Mouse (Mus musculus): ENCODE measurements around the gene St6gal1. TPM values are rescaled to one million over a fixed set of nuclear protein-coding genes. Genes with fewer than 3 reads are reported as not detected.

Gene St6gal1
- total RNA-seq, 2 experiments from 2014 or later = 14.4 to 17.9 TPM

- intact Hi-C loops (cut with DNase I) = no loop called here
- no peak for DNase-seq
These were observed 70.2 kb downstream of the St6gal1 start for GRCm38 (mm10) chr16:23294747-23295146.

DNA sequence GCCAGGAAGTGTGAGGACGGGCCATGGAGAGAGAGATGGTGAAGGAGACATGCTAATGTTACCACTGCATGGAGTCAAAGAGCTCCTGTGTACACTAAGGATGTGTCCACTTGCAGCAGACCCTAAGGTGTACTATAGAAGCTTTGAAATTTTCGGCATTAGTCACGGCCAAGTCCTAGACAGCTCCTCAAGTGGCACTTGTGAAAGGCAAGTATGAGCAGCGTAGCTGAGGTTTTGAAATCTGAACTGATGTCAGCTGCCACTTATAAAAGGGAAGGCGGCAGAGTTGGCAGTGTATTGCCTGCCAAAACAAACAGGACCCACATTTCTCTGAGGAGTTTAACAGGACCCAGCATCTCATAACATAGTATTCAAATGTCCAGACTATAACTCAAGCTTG, 71.2 kb downstream of the St6gal1 start:
- no peak for DNase-seq
- intact Hi-C loops (cut with DNase I) = no loop called here

GRCm38 (mm10) chr16:23296721-23297120, 72.2 kb downstream of the St6gal1 start:
- no peak for DNase-seq
- intact Hi-C loops (cut with DNase I) = no loop called here

DNA sequence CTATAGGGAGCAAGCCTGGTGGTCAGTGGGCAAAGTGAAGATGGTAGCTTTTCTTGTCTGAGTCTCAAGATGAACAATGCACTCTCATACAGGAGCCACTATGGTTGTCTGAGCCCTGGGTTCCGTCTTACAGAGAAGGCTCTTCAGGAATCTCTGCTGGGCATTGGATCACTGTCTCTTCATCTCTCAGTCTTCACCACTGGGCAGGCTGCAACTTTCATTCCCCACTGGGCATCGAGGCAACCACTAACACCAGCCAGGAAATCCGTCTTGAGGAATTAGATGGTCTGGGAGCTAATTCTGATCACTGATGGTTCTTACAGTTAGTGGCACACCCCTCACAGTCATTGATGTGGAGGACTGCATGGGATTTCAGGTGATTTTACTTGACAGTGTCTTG, 73.9 kb downstream of the St6gal1 start:
- DNase-seq = no peak
- intact Hi-C loops (cut with DNase I) = no loop called here

- intact Hi-C loops (cut with DNase I) = no loop called here
- no peak for DNase-seq
These were observed 74.4 kb downstream of the St6gal1 start for GRCm38 (mm10) chr16:23298911-23299310.

GRCm38 (mm10) chr16:23299904-23300740, 75.6 kb downstream of the St6gal1 start:
- intact Hi-C loops (cut with DNase I) = no loop called here
- no peak for DNase-seq

DNA sequence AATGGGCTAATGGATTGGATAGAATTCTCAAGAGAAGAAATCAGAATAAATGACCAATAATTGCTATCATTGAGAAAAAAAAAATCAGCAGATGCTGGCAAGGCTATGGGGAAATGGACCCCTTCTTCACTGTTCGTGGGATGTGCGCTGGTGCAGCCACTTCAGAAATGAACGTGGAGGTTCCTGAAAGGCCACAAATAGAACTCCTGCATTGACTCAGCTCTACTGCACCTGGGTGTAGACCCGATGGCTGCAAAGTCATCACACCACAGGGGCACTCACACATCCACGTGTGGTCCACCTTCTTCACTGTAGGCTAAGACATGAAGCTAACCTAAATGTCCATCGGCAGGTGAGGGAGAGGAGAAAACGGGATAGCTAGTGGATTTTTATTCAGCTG, 77.2 kb downstream of the St6gal1 start:
- DNase-seq = no peak
- intact Hi-C loops (cut with DNase I) = no loop called here

DNA sequence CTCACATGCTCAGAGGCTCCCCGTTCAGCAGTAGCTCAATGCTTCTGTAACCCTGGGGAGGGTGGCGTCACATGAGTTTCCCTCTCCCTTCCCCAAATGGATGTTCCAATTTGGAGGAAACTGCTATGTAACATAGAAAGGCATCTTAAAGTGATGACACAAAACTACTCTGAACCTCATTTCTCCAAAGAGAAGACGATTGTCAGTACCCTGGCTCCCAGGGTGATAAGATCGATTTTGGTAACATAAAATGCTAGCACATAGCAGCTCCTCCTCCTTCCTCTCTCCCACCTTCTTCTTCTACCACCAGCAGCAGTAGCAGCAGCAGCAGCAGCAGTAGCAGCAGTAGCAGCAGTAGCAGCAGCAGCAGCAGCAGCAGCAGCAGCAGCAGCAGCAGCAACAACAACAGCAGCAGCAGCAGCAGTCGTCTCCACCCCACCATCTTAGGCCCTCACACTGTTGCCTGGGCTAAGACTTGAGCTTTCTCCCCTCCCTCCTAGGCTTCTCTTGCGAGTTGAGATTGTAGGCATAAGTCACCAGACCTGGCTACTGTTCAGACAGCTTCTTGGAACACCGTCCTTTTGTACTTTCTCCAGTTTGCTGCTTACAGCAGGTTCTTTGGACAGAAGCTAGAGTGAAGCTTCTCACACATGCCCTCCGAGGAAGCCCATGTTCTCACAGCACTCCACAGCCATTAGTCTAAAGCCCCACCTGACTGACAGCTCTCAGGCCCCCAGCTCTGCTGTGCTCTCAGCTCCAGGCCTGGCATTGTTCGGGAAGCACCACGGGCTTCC, 81.5 kb downstream of the St6gal1 start:
- intact Hi-C loops (cut with DNase I) = no loop called here
- DNase-seq = no peak

DNA sequence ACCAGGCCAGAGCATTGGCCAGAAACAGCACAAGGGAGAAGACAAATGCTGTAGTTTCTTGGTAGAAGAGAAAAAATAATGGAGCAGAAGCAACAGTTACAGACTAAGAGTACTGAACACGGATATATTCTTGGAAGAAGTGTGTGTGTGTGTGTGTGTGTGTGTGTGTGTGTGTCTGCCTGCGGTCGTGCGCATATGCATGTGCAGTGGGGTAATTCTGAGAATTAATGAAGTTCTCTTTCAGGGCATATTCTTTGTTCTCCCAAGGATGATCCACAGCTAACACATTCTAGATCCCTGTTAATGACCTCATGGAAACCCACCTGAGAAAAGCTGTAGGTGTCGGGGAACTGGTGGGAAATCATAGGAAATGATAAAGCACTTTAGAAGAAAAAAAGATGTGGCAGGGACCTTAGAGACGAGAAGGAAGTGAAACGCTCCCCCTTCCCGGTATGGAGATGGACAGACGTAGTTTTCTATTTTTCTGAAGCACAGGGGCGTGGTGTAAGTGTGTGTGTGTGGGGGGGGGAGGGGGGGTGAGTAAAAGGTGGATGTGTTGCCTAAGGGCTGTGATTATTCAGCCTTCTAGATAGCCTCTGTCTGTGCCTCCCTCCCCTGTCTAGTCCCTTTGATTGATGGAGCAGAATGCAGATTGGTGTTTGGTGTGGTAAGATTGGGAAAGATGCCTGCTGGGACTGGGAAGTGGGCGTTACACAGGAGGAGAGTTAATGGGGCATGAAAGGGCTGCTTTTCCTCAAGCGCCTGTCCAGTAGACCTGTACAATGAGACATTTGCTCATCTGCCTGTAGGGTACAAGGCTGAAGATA, 82.8 kb downstream of the St6gal1 start:
- no peak for DNase-seq
- intact Hi-C loops (cut with DNase I) = no loop called here

DNA sequence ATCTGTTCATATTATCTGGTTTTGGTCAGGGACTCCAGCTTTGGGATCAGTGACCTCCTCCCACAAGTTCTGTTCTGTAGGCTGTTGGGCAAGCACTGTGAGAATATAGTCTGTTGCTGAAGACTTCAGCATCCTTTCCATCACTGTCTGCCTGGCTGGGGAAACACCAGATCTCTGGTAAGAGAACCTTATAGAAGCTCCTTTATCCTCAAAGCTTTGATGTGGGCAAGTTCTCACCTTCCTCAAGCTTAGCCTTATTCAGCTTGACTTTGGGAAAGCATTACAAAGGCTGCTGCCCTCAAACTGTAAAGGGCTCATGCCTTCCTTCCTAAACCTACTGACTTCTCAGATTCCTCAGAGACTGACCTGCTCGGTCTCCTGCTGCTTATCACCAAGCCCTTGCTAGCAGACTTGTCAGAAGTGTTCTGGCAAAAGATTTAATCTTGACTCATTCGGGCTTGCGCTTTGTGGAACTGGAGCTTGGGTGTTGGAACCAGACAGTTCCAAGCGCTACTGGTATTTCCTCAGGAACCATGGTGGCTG, 83.5 kb downstream of the St6gal1 start:
- intact Hi-C loops (cut with DNase I) = no loop called here
- DNase-seq = no peak

DNA sequence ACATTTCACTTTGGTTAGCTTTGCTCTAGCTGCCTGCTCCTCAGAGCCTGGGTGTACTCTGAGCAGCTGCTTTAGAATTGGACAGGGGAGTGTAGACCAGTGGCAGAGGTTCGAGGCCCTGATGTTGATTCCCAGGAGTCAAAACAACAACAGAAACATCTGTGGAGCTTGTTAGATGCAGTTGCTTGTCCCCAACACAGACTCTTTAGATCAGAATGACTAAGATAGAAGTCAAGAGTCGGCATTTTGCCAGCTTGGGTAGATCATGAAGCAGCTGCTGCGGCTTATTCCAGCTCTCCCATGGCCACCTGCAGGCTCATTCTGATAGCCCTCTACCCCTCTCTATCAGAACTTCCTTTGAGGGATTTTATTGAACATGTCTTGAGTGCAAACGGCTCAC, 84.5 kb downstream of the St6gal1 start:
- DNase-seq = no peak
- intact Hi-C loops (cut with DNase I) = no loop called here

GRCm38 (mm10) chr16:23312604-23313003, 88.1 kb downstream of the St6gal1 start:
- DNase-seq = no peak
- intact Hi-C loops (cut with DNase I) = no loop called here

- DNase-seq = peak; percentile 41 to 50
- intact Hi-C loops (cut with DNase I) = no loop called here
These were observed 90.2 kb downstream of the St6gal1 start for GRCm38 (mm10) chr16:23314790-23315189.

DNA sequence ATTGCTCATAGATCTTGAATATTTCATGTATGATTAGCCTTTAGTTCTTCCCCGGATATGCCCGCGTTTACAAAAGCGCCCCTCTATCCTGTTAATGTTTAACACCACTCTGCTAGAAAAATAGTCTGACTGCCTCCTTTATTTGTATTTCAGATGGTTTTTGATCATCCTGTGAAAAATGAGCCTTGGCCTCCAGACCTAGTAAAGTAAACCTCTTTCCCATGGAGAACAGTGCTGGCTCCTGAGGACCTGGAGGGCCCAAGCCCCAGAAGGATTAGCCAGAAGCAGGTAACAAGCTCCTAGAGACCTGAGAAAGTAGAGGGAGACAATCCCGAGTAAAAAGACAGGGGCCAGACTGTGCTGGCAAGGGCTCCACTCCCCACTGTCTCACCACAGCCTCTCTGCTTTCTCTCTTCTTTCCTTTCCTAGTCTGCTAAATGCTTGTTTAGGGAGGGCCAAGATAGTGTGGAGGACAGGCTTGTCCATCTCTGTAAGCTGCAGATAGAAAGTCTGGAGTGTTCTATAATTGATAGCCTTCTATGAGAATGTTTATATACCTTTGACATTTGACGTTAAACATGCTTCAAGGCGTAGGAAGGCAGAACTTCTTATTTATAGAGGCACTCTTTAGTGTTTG, 93.0 kb downstream of the St6gal1 start:
- intact Hi-C loops (cut with DNase I) = no loop called here

GRCm38 (mm10) chr16:23320025-23320424, 95.5 kb downstream of the St6gal1 start:
- intact Hi-C loops (cut with DNase I) = no loop called here
- no peak for DNase-seq

More for the DNA sequence above, 93.0 kb downstream of the St6gal1 start:
- DNase-seq = no peak

DNA sequence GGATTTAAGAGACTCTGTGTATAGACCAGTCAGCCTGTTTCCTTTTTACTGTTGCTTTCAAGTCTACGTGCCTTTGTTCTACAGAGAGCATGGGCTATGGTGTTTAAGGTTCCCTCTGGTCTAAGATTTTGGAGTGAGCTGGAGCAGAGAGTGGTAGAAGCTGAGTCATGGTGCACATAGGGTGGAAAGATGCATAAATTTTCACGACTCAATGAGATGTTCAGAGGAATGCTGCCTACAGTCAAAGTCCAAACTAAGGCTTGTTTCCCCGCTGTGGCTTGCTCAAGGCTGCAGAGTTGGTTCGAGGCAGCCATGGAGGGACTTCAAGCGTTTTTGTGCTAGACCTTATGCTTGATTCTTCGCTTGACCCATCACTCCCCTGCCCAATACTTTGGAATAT, 96.0 kb downstream of the St6gal1 start:
- intact Hi-C loops (cut with DNase I) = no loop called here
- no peak for DNase-seq

DNA sequence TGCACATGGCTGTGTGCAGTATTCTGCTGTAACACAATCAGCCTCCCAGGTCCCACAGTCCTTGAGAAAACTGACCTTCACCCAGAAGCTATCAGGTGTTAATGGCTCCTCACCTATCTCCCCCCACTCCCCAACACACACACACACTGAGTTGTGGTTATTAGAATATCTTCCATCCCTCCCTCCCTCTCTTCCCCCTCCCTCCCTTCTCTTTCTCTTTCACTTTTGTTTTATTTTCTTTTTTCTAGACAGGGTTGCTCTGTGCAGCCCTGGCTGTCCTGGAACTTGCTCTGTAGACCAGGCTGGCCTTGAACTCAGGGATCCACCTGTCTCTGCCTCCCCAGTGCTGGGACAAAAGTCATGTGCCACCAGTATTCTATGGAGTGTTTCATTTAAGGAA, 97.9 kb downstream of the St6gal1 start:
- intact Hi-C loops (cut with DNase I) = no loop called here
- DNase-seq = no peak

DNA sequence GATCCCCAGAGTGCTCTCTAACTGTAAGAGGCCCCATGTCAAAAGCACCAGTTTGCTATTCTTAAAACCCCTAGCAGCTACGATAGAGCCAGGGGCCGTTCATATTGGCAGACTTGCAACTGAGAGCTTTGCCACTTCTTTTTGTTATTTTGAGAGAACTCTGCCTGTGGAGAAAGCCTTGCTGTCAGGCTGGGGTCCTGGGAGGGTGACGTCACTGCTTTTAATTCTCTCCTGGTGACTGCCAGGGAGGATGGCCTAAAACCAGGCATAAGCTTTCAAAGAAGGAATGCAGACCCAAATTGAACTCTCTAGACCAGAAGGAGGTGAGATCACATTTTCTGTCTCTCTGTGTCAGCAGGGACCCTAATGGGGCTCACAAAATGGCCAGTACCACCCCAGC, 99.4 kb downstream of the St6gal1 start:
- intact Hi-C loops (cut with DNase I) = no loop called here
- DNase-seq = no peak

DNA sequence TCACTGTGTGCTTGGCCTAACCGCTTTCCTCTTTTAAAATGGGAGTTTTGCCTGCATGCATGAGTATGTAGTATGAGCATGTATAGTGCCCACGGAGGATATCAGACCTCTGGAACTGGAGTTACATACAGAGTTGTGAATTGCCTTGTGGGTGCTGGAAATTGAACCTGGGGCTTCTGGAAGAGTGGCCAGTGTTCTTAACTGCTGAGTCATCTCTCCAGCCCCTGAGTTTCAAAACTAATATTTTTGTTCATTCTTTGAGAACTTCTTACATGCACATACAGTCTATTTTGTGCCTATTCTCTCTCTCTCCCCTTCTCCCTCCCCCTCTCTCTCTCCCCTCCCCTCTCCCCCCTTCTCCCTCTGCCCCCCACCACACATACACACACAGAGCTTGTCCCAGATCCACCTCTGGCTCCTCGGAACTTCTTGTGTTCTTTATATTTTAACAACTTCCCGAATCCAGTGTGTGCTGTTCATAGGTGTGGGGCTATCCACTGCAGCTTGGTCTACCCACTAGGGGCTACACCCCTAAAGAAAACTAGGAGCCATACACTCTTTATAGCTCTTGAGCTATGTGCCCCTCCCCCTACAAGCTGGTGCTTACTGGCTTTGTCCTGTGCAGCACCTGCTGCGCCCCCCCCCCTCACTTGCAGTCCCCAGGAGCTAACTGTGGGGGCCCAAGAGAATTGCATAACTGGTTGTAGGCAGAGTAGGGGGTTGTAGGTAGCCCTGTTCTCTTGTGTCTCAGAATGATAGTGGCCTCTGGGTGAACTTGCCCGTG, 100.5 kb downstream of the St6gal1 start:
- intact Hi-C loops (cut with DNase I) = no loop called here
- DNase-seq = no peak

DNA sequence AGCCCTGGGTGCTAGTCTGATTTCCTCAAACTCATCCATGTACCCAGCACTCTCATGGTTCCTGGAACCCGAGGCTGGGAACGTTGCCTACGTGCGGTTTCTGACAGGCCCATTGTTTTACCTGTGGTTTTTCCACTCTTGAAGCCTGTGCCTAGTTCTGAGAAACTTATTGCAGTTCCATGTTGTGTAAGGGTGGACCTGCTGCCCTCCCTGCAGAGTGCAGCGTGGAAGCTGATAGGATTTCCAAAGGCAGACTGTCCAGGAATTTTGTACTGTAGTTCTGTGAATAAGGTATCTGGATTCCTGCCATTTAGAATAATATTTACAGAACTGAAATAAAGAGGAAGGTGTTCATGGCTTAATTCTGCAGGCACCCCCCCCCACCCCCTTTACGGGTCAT, 102.1 kb downstream of the St6gal1 start:
- DNase-seq = no peak
- intact Hi-C loops (cut with DNase I) = no loop called here

All from heart, postnatal 10 days (tissue).